Mouse (Mus musculus): ENCODE measurements around the gene Acer1. TPM values are rescaled to one million over a fixed set of nuclear protein-coding genes. Genes with fewer than 3 reads are reported as not detected.
A peak's percentile ranks its signal among the peaks of the same experiment; 100 is the strongest.

The Acer1 gene
- polyA plus RNA-seq, 1 experiment from 2014 or later = not detected

- Histone ChIP-seq H3K27me3 (replicated peaks; ENCODE audit: control insufficient read depth, insufficient read depth, low read length) (no peaks in the 10 kb centered on the region), H3K36me3 (ENCODE audit: control insufficient read depth, insufficient read depth, low read length) (peaks cover 39% of the 10 kb centered on the region), H3K27ac (ENCODE audit: low read depth, low read length) (no peak overlapping the region), H3K4me3 (ENCODE audit: low read length) (no peak overlapping the region), H3K9me3 (ENCODE audit: control insufficient read depth, low read length) (no peaks in the 10 kb centered on the region), H3K9ac (ENCODE audit: low read depth, low read length) (no peak overlapping the region), H3K4me2 (ENCODE audit: low read length) (no peak overlapping the region), H3K4me1 (ENCODE audit: control insufficient read depth, insufficient read depth, low read depth, low read length) (peaks cover 15% of the 10 kb centered on the region)
- ATAC-seq = no peak
- WGBS = 91% methylated on average over 13 of the region's 13 CpGs
Observed at GRCm38 (mm10) chr17:57007137-57007905, 25.4 kb upstream of the Acer1 start.

GRCm38 (mm10) chr17:57003994-57004393, 22.1 kb upstream of the Acer1 start:
- Histone ChIP-seq H3K9me3 (ENCODE audit: control insufficient read depth, low read length) (no peaks in the 10 kb centered on the region), H3K36me3 (ENCODE audit: control insufficient read depth, insufficient read depth, low read length) (peaks cover 52% of the 10 kb centered on the region), H3K27ac (ENCODE audit: low read depth, low read length) (no peak overlapping the region), H3K4me1 (ENCODE audit: control insufficient read depth, insufficient read depth, low read depth, low read length) (no peaks in the 10 kb centered on the region), H3K27me3 (replicated peaks; ENCODE audit: control insufficient read depth, insufficient read depth, low read length) (no peaks in the 10 kb centered on the region), H3K9ac (ENCODE audit: low read depth, low read length) (no peak overlapping the region), H3K4me3 (ENCODE audit: low read length) (no peak overlapping the region), H3K4me2 (ENCODE audit: low read length) (no peak overlapping the region)
- 94% methylated on average over 7 of the region's 7 CpGs for WGBS
- ATAC-seq = no peak

GRCm38 (mm10) chr17:57001228-57001627, 19.3 kb upstream of the Acer1 start:
- Histone ChIP-seq H3K27ac (ENCODE audit: low read depth, low read length) (no peak overlapping the region), H3K4me2 (ENCODE audit: low read length) (no peak overlapping the region), H3K9me3 (ENCODE audit: control insufficient read depth, low read length) (no peaks in the 10 kb centered on the region), H3K9ac (ENCODE audit: low read depth, low read length) (no peak overlapping the region), H3K4me3 (ENCODE audit: low read length) (no peak overlapping the region), H3K4me1 (ENCODE audit: control insufficient read depth, insufficient read depth, low read depth, low read length) (peaks cover 11% of the 10 kb centered on the region), H3K27me3 (replicated peaks; ENCODE audit: control insufficient read depth, insufficient read depth, low read length) (no peaks in the 10 kb centered on the region), H3K36me3 (ENCODE audit: control insufficient read depth, insufficient read depth, low read length) (peaks cover 34% of the 10 kb centered on the region)
- WGBS = 72% methylated on average over 8 of the region's 8 CpGs
- ATAC-seq = no peak

- H3K36me3 ChIP-seq (ENCODE audit: control insufficient read depth, insufficient read depth, low read length) = peaks cover 43% of the 10 kb centered on the region
- no peak for ATAC-seq
- H3K4me3 ChIP-seq (ENCODE audit: low read length) = no peak within 1 kb of the TSS
- WGBS = 85% methylated on average over 9 of the region's 9 CpGs
- no peak within 1 kb of the TSS for H3K4me2 ChIP-seq (ENCODE audit: low read length)
- no peaks in the 10 kb centered on the region for H3K27me3 ChIP-seq (replicated peaks; ENCODE audit: control insufficient read depth, insufficient read depth, low read length)
- peaks cover 11% of the 10 kb centered on the region for H3K4me1 ChIP-seq (ENCODE audit: control insufficient read depth, insufficient read depth, low read depth, low read length)
- H3K9ac ChIP-seq (ENCODE audit: low read depth, low read length) = no peak within 1 kb of the TSS
- no peaks in the 10 kb centered on the region for H3K9me3 ChIP-seq (ENCODE audit: control insufficient read depth, low read length)
- H3K27ac ChIP-seq (ENCODE audit: low read depth, low read length) = no peak within 1 kb of the TSS
Observed at GRCm38 (mm10) chr17:56999968-57000609, 18.2 kb upstream of the Acer1 start, which contains the start of gene Pspn. Gene Pspn (minus strand): TSS chr17:57000018.

- no peaks in the 10 kb centered on the region for H3K27me3 ChIP-seq (replicated peaks; ENCODE audit: control insufficient read depth, insufficient read depth, low read length)
- peaks cover 11% of the 10 kb centered on the region for H3K4me1 ChIP-seq (ENCODE audit: control insufficient read depth, insufficient read depth, low read depth, low read length)
- 89% methylated on average over 9 of the region's 9 CpGs for whole genome bisulfite sequencing
- no peak overlapping the region for H3K4me3 ChIP-seq (ENCODE audit: low read length)
- H3K4me2 ChIP-seq (ENCODE audit: low read length) = no peak overlapping the region
- peaks cover 44% of the 10 kb centered on the region for H3K36me3 ChIP-seq (ENCODE audit: control insufficient read depth, insufficient read depth, low read length)
- H3K27ac ChIP-seq (ENCODE audit: low read depth, low read length) = no peak overlapping the region
- H3K9ac ChIP-seq (ENCODE audit: low read depth, low read length) = no peak overlapping the region
- ATAC-seq = no peak
- no peaks in the 10 kb centered on the region for H3K9me3 ChIP-seq (ENCODE audit: control insufficient read depth, low read length)
Observed at GRCm38 (mm10) chr17:56999414-56999813, 17.5 kb upstream of the Acer1 start.

- Histone ChIP-seq H3K9me3 (ENCODE audit: control insufficient read depth, low read length) (no peaks in the 10 kb centered on the region), H3K36me3 (ENCODE audit: control insufficient read depth, insufficient read depth, low read length) (peaks cover 47% of the 10 kb centered on the region), H3K4me3 (ENCODE audit: low read length) (peak within 1 kb of the TSS; percentile 84), H3K27ac (ENCODE audit: low read depth, low read length) (peak within 1 kb of the TSS; percentile 90), H3K4me1 (ENCODE audit: control insufficient read depth, insufficient read depth, low read depth, low read length) (peaks cover 11% of the 10 kb centered on the region), H3K27me3 (replicated peaks; ENCODE audit: control insufficient read depth, insufficient read depth, low read length) (no peaks in the 10 kb centered on the region), H3K9ac (ENCODE audit: low read depth, low read length) (peak within 1 kb of the TSS; percentile 86), H3K4me2 (ENCODE audit: low read length) (peak within 1 kb of the TSS; percentile 81)
- WGBS = under 1% methylated on average over 38 of the region's 38 CpGs
- peak; percentile 98 for ATAC-seq
Observed at GRCm38 (mm10) chr17:56997029-56997667, 15.2 kb upstream of the Acer1 start, which contains the start of gene Alkbh7. Gene Alkbh7 (plus strand): TSS chr17:56997339.

- ATAC-seq = no peak
- Histone ChIP-seq H3K4me2 (ENCODE audit: low read length) (peak overlapping the region; percentile 81), H3K9ac (ENCODE audit: low read depth, low read length) (no peak overlapping the region), H3K36me3 (ENCODE audit: control insufficient read depth, insufficient read depth, low read length) (peaks cover 45% of the 10 kb centered on the region), H3K9me3 (ENCODE audit: control insufficient read depth, low read length) (no peaks in the 10 kb centered on the region), H3K27me3 (replicated peaks; ENCODE audit: control insufficient read depth, insufficient read depth, low read length) (no peaks in the 10 kb centered on the region), H3K27ac (ENCODE audit: low read depth, low read length) (0 out of 2 replicates have a peak overlapping the region, but pooled peaks have one; percentile 90), H3K4me3 (ENCODE audit: low read length) (no peak overlapping the region), H3K4me1 (ENCODE audit: control insufficient read depth, insufficient read depth, low read depth, low read length) (peaks cover 13% of the 10 kb centered on the region)
- WGBS = 76% methylated on average over 2 of the region's 2 CpGs
Observed at GRCm38 (mm10) chr17:56996506-56996905, 14.6 kb upstream of the Acer1 start.

GRCm38 (mm10) chr17:56995046-56995445, 13.1 kb upstream of the Acer1 start:
- H3K9me3 ChIP-seq (ENCODE audit: control insufficient read depth, low read length) = no peaks in the 10 kb centered on the region
- ATAC-seq = no peak
- H3K4me2 ChIP-seq (ENCODE audit: low read length) = no peak overlapping the region
- peaks cover 20% of the 10 kb centered on the region for H3K4me1 ChIP-seq (ENCODE audit: control insufficient read depth, insufficient read depth, low read depth, low read length)
- peaks cover 41% of the 10 kb centered on the region for H3K36me3 ChIP-seq (ENCODE audit: control insufficient read depth, insufficient read depth, low read length)
- WGBS = 94% methylated on average over 8 of the region's 8 CpGs
- H3K27me3 ChIP-seq (replicated peaks; ENCODE audit: control insufficient read depth, insufficient read depth, low read length) = no peaks in the 10 kb centered on the region
- no peak overlapping the region for H3K9ac ChIP-seq (ENCODE audit: low read depth, low read length)
- no peak overlapping the region for H3K27ac ChIP-seq (ENCODE audit: low read depth, low read length)
- no peak overlapping the region for H3K4me3 ChIP-seq (ENCODE audit: low read length)

- Histone ChIP-seq H3K4me3 (ENCODE audit: low read length) (peak overlapping the region; percentile 75), H3K36me3 (ENCODE audit: control insufficient read depth, insufficient read depth, low read length) (peaks cover 29% of the 10 kb centered on the region), H3K4me2 (ENCODE audit: low read length) (peak overlapping the region; percentile 56), H3K9me3 (ENCODE audit: control insufficient read depth, low read length) (no peaks in the 10 kb centered on the region), H3K27me3 (replicated peaks; ENCODE audit: control insufficient read depth, insufficient read depth, low read length) (no peaks in the 10 kb centered on the region), H3K9ac (ENCODE audit: low read depth, low read length) (peak overlapping the region; percentile 83), H3K4me1 (ENCODE audit: control insufficient read depth, insufficient read depth, low read depth, low read length) (peaks cover 9% of the 10 kb centered on the region), H3K27ac (ENCODE audit: low read depth, low read length) (no peak overlapping the region)
- 77% methylated on average over 2 of the region's 2 CpGs for WGBS
- no peak for ATAC-seq
Observed at GRCm38 (mm10) chr17:56990966-56991365, 9.0 kb upstream of the Acer1 start.
